Mouse (Mus musculus): ENCODE measurements around the gene Haus3. TPM values are rescaled to one million over a fixed set of nuclear protein-coding genes. Genes with fewer than 3 reads are reported as not detected.

The Haus3 gene
- polyA plus RNA-seq, 1 experiment: 3.0 TPM

GRCm38 (mm10) chr5:34148476-34148875 is 20.9 kb downstream of the Haus3 start:
- H3K27me3 ChIP-seq (ENCODE audit: control insufficient read depth, insufficient read depth, insufficient read length): no peaks in the 10 kb centered on the region
- H3ac ChIP-seq (ENCODE audit: control insufficient read depth, insufficient read length): no peak overlapping the region
- TF ChIP-seq USF1 (IDR thresholded peaks at IDR 0.05; ENCODE audit: low read depth): no peak
- no peaks in the 10 kb centered on the region for H3K79me2 ChIP-seq (ENCODE audit: control insufficient read depth, insufficient read depth)
- no peak overlapping the region for H3K4me2 ChIP-seq (ENCODE audit: low read depth)
- peaks cover 6% of the 10 kb centered on the region for H3K36me3 ChIP-seq (ENCODE audit: control insufficient read depth, insufficient read depth)
- H3K4me3 ChIP-seq: no peak overlapping the region

DNA sequence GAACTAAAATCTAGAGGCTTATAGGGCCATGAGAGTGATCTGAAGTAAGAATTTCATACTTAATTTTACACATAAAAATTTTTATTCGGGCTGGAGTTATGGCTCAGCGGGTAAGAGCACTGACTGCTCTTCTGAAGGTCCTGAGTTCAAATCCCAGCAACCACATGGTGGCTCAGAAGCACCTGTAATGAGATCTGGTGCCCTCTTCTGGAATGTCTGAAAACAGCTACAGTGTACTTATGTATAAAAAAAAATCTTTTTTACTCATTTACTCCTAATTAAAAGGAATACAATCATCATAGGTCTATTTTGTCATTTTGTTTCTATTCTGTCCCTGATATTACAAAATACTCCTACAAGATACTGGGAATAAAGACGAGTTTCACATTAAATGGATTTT is 21.8 kb downstream of the Haus3 start:
- Histone ChIP-seq H3K27me3 (ENCODE audit: control insufficient read depth, insufficient read depth, insufficient read length) (no peaks in the 10 kb centered on the region), H3K4me2 (ENCODE audit: low read depth) (no peak overlapping the region), H3ac (ENCODE audit: control insufficient read depth, insufficient read length) (no peak overlapping the region), H3K79me2 (ENCODE audit: control insufficient read depth, insufficient read depth) (no peaks in the 10 kb centered on the region), H3K4me3 (no peak overlapping the region), H3K36me3 (ENCODE audit: control insufficient read depth, insufficient read depth) (no peaks in the 10 kb centered on the region)
- TF ChIP-seq TCF12 (IDR thresholded peaks at IDR 0.05; ENCODE audit: insufficient read depth, poor library complexity, severe bottlenecking): no peak
- TF ChIP-seq MYOD1 (IDR thresholded peaks at IDR 0.05; ENCODE audit: control insufficient read depth in 1 of 3, insufficient read length in 2 of 3, low read depth in 2 of 3): no peak
- no peak for TF ChIP-seq CEBPB (IDR thresholded peaks at IDR 0.05; ENCODE audit: insufficient read depth, poor library complexity, severe bottlenecking)
- TF ChIP-seq MAX (IDR thresholded peaks at IDR 0.05; ENCODE audit: low read depth): no peak
- TF ChIP-seq TCF3 (IDR thresholded peaks at IDR 0.05; ENCODE audit: insufficient read length, low read depth): no peak
- TF ChIP-seq REST (IDR thresholded peaks at IDR 0.05; ENCODE audit: insufficient read depth, insufficient read length): no peak

DNA sequence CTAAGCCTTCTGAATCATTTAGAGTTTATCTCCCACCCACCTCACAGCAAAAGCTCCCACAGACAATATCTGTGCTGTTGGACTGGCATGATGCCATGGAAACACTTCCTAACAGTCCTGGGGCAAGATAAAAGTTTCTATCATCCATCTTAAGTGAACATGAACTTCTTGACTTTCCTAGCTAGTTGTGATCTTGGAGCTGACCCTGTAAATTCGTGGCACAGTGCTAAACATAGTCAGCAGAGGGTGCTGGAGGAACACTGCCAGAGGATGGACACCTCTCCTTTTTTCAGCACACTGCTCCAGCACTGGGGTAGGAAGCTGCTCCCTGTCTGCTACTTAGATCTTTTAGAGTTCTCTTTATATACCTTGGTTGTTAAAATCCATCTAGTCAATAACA is 29.6 kb downstream of the Haus3 start:
- no peak overlapping the region for H3K4me2 ChIP-seq (ENCODE audit: low read depth)
- no peak overlapping the region for H3ac ChIP-seq (ENCODE audit: control insufficient read depth, insufficient read length)
- H3K27me3 ChIP-seq (ENCODE audit: control insufficient read depth, insufficient read depth, insufficient read length): no peaks in the 10 kb centered on the region

DNA sequence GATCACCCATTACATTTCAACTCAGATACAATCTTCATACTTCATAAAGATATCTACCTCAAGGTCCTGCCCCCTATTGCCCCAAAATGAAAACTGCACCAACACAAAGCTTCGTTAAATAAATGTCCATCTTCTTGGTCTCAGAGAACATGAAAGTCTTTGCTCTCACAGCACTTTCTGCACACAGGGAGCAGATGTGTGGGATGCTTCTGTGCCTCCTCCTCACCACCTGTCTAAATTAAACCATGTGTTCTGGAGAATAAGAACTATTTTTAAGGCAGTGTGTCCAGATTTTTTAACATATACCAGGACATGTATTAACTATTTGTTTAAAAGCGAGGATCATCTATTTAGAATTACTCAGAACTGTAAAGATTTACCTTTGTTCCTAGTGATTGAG is 36.6 kb downstream of the Haus3 start:
- Histone ChIP-seq H3K79me2 (ENCODE audit: control insufficient read depth, insufficient read depth) (no peaks in the 10 kb centered on the region), H3ac (ENCODE audit: control insufficient read depth, insufficient read length) (no peak overlapping the region), H3K27me3 (ENCODE audit: control insufficient read depth, insufficient read depth, insufficient read length) (no peaks in the 10 kb centered on the region), H3K4me3 (no peak overlapping the region), H3K4me2 (ENCODE audit: low read depth) (no peak overlapping the region), H3K36me3 (ENCODE audit: control insufficient read depth, insufficient read depth) (no peaks in the 10 kb centered on the region)
- no peak for TF ChIP-seq MYOD1 (IDR thresholded peaks at IDR 0.05; ENCODE audit: control insufficient read depth in 1 of 3, insufficient read length in 2 of 3, low read depth in 2 of 3)
- no peak for TF ChIP-seq MYOG (IDR thresholded peaks at IDR 0.05; ENCODE audit: control insufficient read depth in 1 of 3, insufficient read depth in 1 of 3, insufficient read length in 2 of 3, low read depth in 2 of 3)

More for the DNA sequence above, 29.6 kb downstream of the Haus3 start:
- H3K36me3 ChIP-seq (ENCODE audit: control insufficient read depth, insufficient read depth): no peaks in the 10 kb centered on the region
- no peak overlapping the region for H3K4me3 ChIP-seq
- TF ChIP-seq MAX (IDR thresholded peaks at IDR 0.05; ENCODE audit: low read depth): no peak
- no peak for TF ChIP-seq CEBPB (IDR thresholded peaks at IDR 0.05; ENCODE audit: insufficient read depth, poor library complexity, severe bottlenecking)
- no peak for TF ChIP-seq MYOG (IDR thresholded peaks at IDR 0.05; ENCODE audit: control insufficient read depth in 1 of 3, insufficient read depth in 1 of 3, insufficient read length in 2 of 3, low read depth in 2 of 3)
- no peak for TF ChIP-seq SRF (IDR thresholded peaks at IDR 0.05; ENCODE audit: control insufficient read depth, insufficient read length, low read depth)
- no peak for TF ChIP-seq TCF12 (IDR thresholded peaks at IDR 0.05; ENCODE audit: insufficient read depth, poor library complexity, severe bottlenecking)
- TF ChIP-seq POLR2AphosphoS2 (IDR thresholded peaks at IDR 0.05; ENCODE audit: insufficient read length, low read depth): no peak
- TF ChIP-seq MYOD1 (IDR thresholded peaks at IDR 0.05; ENCODE audit: control insufficient read depth in 1 of 3, insufficient read length in 2 of 3, low read depth in 2 of 3): no peak
- no peak for TF ChIP-seq REST (IDR thresholded peaks at IDR 0.05; ENCODE audit: insufficient read depth, insufficient read length)
- TF ChIP-seq TCF3 (IDR thresholded peaks at IDR 0.05; ENCODE audit: insufficient read length, low read depth): no peak
- no peak for TF ChIP-seq USF1 (IDR thresholded peaks at IDR 0.05; ENCODE audit: low read depth)
- no peak for TF ChIP-seq E2F4 (IDR thresholded peaks at IDR 0.05; ENCODE audit: insufficient read depth)
- TF ChIP-seq POLR2A (IDR thresholded peaks at IDR 0.05; ENCODE audit: insufficient read length, low read depth): no peak
- H3K79me2 ChIP-seq (ENCODE audit: control insufficient read depth, insufficient read depth): no peaks in the 10 kb centered on the region

- Histone ChIP-seq H3K79me2 (ENCODE audit: control insufficient read depth, insufficient read depth) (no peaks in the 10 kb centered on the region), H3K4me3 (no peak overlapping the region), H3K36me3 (ENCODE audit: control insufficient read depth, insufficient read depth) (no peaks in the 10 kb centered on the region), H3ac (ENCODE audit: control insufficient read depth, insufficient read length) (no peak overlapping the region), H3K27me3 (ENCODE audit: control insufficient read depth, insufficient read depth, insufficient read length) (no peaks in the 10 kb centered on the region), H3K4me2 (ENCODE audit: low read depth) (no peak overlapping the region)
- TF ChIP-seq REST (IDR thresholded peaks at IDR 0.05; ENCODE audit: insufficient read depth, insufficient read length): peak; percentile 44
- no peak for TF ChIP-seq MYOG (IDR thresholded peaks at IDR 0.05; ENCODE audit: control insufficient read depth in 1 of 3, insufficient read depth in 1 of 3, insufficient read length in 2 of 3, low read depth in 2 of 3)
These were observed 45.2 kb downstream of the Haus3 start for GRCm38 (mm10) chr5:34124131-34124530.

GRCm38 (mm10) chr5:34119121-34119856 is 50.0 kb downstream of the Haus3 start:
- Histone ChIP-seq H3K79me2 (ENCODE audit: control insufficient read depth, insufficient read depth) (no peaks in the 10 kb centered on the region), H3K4me3 (no peak overlapping the region), H3ac (ENCODE audit: control insufficient read depth, insufficient read length) (no peak overlapping the region), H3K4me2 (ENCODE audit: low read depth) (no peak overlapping the region), H3K27me3 (ENCODE audit: control insufficient read depth, insufficient read depth, insufficient read length) (no peaks in the 10 kb centered on the region), H3K36me3 (ENCODE audit: control insufficient read depth, insufficient read depth) (no peaks in the 10 kb centered on the region)
- TF ChIP-seq SRF (IDR thresholded peaks at IDR 0.05; ENCODE audit: control insufficient read depth, insufficient read length, low read depth) (no peak), MYOG (IDR thresholded peaks at IDR 0.05; ENCODE audit: control insufficient read depth in 1 of 3, insufficient read depth in 1 of 3, insufficient read length in 2 of 3, low read depth in 2 of 3) (no peak), TCF3 (IDR thresholded peaks at IDR 0.05; ENCODE audit: insufficient read length, low read depth) (no peak), USF1 (IDR thresholded peaks at IDR 0.05; ENCODE audit: low read depth) (no peak), REST (IDR thresholded peaks at IDR 0.05; ENCODE audit: insufficient read depth, insufficient read length) (no peak), CEBPB (IDR thresholded peaks at IDR 0.05; ENCODE audit: insufficient read depth, poor library complexity, severe bottlenecking) (no peak), MAX (IDR thresholded peaks at IDR 0.05; ENCODE audit: low read depth) (no peak), MYOD1 (IDR thresholded peaks at IDR 0.05; ENCODE audit: control insufficient read depth in 1 of 3, insufficient read length in 2 of 3, low read depth in 2 of 3) (no peak)
